Mouse (Mus musculus): Measurements from ENCODE around the gene Ctnnal1. TPM values are rescaled to one million over a fixed set of nuclear protein-coding genes. Genes with fewer than 3 reads are reported as not detected.
A peak's percentile ranks its signal among the peaks of the same experiment; 100 is the strongest.

Ctnnal1 gene
- total and polyA plus RNA-seq, 3 experiments, result 6.5 to 31.9 (median 30.8) TPM

DNA sequence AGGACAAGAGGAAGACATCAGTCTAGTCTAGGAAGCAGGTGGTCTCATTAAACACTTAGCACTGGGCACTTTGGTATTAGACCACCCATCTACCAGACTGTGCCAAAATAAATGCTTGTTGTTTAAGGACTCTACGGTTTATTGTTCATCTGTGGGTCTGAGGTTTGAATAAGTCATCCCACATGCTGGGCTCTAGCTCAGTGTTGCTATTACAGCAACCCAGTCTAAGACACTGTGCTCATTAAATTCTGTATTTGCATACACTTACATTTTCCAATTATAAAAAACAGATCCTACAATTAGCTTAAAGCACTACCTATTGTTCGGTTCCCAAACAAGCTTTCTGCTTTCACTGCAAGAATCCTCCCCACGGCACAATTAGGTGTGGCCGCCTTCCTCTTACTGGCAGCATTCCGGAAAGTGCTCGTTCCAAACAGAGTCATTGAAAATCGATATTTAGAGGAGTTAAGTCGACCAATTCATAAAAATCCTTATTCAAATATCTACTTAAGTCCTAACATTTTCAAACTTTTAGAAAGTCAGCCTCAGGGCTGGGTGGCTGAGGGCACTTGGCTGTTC is 8.5 kb downstream of the Ctnnal1 start:
- Histone ChIP-seq H3K27ac (no peak overlapping the region), H3K4me1 (ENCODE audit: control insufficient read depth, insufficient read depth, low read length) (no peaks in the 10 kb centered on the region), H3K27me3 (ENCODE audit: control insufficient read depth, insufficient read depth, low read length) (no peaks in the 10 kb centered on the region), H3K9ac (ENCODE audit: low read depth, low read length) (no peak overlapping the region), H3K4me3 (no peak overlapping the region), H3K36me3 (ENCODE audit: control insufficient read depth, insufficient read depth, low read length) (no peaks in the 10 kb centered on the region), H3K79me2 (replicated peaks; ENCODE audit: control insufficient read depth, insufficient read depth, low read length) (no peaks in the 10 kb centered on the region)
- TF ChIP-seq CTCF (IDR thresholded peaks at IDR 0.05) (no peak), POLR2A (IDR thresholded peaks at IDR 0.05; ENCODE audit: insufficient read depth, low read depth, low read length) (no peak), EP300 (IDR thresholded peaks at IDR 0.05; ENCODE audit: insufficient read depth, low read depth, low read length) (no peak)
- WGBS, result 63% methylated on average over 8 of the region's 8 CpGs
- intact Hi-C loops (cut with DNase I), result no loop called here
- no peak for DNase-seq

DNA sequence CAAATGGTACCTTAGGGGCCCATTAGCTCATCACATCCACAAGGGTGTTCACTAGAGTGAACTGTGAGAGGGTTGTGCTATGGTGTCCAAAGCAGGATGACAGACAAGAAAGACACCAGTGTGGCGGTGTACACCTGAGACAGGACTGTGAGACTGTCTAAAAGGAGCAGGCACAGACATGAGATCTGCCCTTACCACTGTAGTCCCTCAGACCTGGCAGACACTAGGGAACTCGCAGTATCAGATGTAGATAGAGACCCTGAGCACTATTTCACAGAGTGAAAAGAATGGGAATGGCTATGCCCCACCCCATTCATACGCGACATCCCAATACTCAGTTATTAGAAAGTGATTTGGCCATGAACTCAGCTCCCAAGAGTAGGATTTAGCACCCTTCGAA is 9.1 kb downstream of the Ctnnal1 start:
- 93% methylated on average over 5 of the region's 5 CpGs for WGBS
- Histone ChIP-seq H3K27me3 (ENCODE audit: control insufficient read depth, insufficient read depth, low read length) (no peaks in the 10 kb centered on the region), H3K36me3 (ENCODE audit: control insufficient read depth, insufficient read depth, low read length) (no peaks in the 10 kb centered on the region), H3K4me3 (no peak overlapping the region), H3K4me1 (ENCODE audit: control insufficient read depth, insufficient read depth, low read length) (no peaks in the 10 kb centered on the region), H3K9ac (ENCODE audit: low read depth, low read length) (no peak overlapping the region), H3K27ac (no peak overlapping the region), H3K79me2 (replicated peaks; ENCODE audit: control insufficient read depth, insufficient read depth, low read length) (no peaks in the 10 kb centered on the region)
- intact Hi-C loops (cut with DNase I), result no loop called here
- TF ChIP-seq POLR2A (IDR thresholded peaks at IDR 0.05; ENCODE audit: insufficient read depth, low read depth, low read length), result no peak
- no peak for TF ChIP-seq CTCF (IDR thresholded peaks at IDR 0.05)
- no peak for TF ChIP-seq EP300 (IDR thresholded peaks at IDR 0.05; ENCODE audit: insufficient read depth, low read depth, low read length)
- DNase-seq, result no peak

DNA sequence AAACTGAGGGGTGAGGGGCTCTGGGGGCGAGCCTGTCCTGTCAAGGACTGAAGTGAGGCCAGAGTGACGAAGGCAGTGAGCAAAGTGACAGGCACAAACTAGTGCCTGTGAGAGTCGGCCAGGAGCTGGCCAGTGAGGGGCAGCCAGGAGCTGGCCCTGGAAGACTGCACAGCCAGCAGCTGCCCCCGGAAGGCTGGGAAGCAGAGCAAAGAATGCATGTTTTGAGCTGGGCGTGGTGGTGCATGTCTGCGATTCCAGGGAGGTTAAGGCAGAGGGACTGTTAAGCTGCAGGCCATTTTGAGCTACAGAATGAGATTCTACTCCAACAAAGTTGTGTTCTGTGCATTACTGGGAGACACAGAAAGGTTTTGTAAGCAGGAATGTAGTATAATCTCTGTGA is 14.3 kb downstream of the Ctnnal1 start:
- Histone ChIP-seq H3K9ac (ENCODE audit: low read depth, low read length) (no peak overlapping the region), H3K79me2 (replicated peaks; ENCODE audit: control insufficient read depth, insufficient read depth, low read length) (no peaks in the 10 kb centered on the region), H3K27ac (no peak overlapping the region), H3K36me3 (ENCODE audit: control insufficient read depth, insufficient read depth, low read length) (no peaks in the 10 kb centered on the region), H3K4me1 (ENCODE audit: control insufficient read depth, insufficient read depth, low read length) (peaks cover 1% of the 10 kb centered on the region), H3K4me3 (no peak overlapping the region), H3K27me3 (ENCODE audit: control insufficient read depth, insufficient read depth, low read length) (no peaks in the 10 kb centered on the region)
- TF ChIP-seq POLR2A (IDR thresholded peaks at IDR 0.05; ENCODE audit: insufficient read depth, low read depth, low read length) (no peak), EP300 (IDR thresholded peaks at IDR 0.05; ENCODE audit: insufficient read depth, low read depth, low read length) (no peak), CTCF (IDR thresholded peaks at IDR 0.05) (peak; percentile 56)
- peak; percentile 26 to 30 for DNase-seq
- WGBS, result 19% methylated on average over 6 of the region's 6 CpGs
- intact Hi-C loops (cut with DNase I), result no loop called here

DNA sequence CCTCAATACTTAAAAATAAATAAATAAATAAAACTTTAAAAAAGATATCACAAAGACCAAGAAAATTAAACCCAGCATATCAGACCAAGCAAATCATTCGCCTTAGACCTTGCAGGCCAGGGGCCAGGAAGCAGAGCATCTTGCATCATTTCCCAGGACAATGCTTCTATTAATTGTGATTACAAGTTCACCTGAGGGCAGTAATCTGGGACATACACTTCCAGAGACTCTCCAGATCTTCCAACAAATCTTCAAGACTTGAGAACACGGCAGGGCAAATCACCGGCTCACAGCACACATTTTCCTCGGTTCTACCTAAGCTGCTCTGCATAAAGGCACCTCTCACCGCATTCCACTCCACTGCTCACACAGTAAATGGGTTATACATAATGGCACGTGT is 16.9 kb downstream of the Ctnnal1 start:
- intact Hi-C loops (cut with DNase I), result no loop called here
- Histone ChIP-seq H3K27me3 (ENCODE audit: control insufficient read depth, insufficient read depth, low read length) (no peaks in the 10 kb centered on the region), H3K27ac (no peak overlapping the region), H3K79me2 (replicated peaks; ENCODE audit: control insufficient read depth, insufficient read depth, low read length) (no peaks in the 10 kb centered on the region), H3K4me3 (no peak overlapping the region), H3K4me1 (ENCODE audit: control insufficient read depth, insufficient read depth, low read length) (peaks cover 1% of the 10 kb centered on the region), H3K9ac (ENCODE audit: low read depth, low read length) (no peak overlapping the region), H3K36me3 (ENCODE audit: control insufficient read depth, insufficient read depth, low read length) (no peaks in the 10 kb centered on the region)
- no peak for DNase-seq
- WGBS, result 74% methylated on average over 6 of the region's 6 CpGs
- TF ChIP-seq EP300 (IDR thresholded peaks at IDR 0.05; ENCODE audit: insufficient read depth, low read depth, low read length), result no peak
- no peak for TF ChIP-seq CTCF (IDR thresholded peaks at IDR 0.05)

DNA sequence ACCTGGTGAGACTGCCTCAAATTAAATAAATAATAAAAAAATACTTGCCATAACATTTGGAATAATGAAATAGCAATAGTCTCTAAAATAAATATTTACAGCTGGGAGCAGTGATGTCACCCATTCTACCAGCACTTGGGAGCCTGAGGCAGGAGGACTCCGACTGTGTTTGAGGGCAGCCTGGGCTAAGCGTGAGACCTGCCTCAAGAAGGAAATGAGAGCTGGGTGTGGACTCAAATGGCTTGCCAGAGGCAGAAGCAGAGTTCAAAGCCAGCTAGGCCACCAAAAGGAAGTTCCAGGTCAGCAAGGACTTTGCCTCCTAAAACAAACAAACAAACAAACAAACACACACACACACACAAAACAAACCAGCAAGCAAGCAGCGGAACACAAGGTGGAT is 17.6 kb downstream of the Ctnnal1 start:
- 85% methylated on average over 3 of the region's 3 CpGs for WGBS

DNA sequence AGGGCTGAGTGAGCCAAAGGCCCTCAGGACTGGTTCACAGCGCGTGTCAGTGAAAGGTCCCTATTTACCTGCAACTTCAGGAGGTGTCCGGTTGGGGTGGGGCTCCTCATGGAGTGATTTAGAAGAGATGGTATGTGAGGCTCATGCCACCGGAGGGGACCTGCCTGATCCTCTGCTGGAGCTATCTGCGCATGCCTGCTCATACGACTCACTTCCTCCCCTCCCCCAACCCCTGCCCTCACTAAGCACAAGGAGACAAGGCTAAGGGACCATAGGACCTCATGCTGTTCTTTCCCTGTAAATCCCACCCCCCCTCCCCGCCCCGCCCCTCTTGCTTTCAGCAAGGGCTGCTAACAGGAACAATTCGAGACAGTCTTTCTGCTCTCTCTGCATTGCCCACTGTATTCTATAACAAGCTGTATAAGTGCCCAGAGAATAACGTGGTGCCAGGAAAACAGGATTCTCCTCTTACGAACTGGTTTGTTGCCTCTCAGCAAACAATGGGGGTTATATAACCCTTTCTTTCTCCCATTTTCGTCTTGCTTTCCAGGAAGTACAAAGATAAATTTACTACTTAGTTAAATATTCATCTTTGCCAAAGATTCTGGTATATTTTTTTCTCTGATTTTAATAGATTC is 19.0 kb downstream of the Ctnnal1 start:
- H3K27me3 ChIP-seq (ENCODE audit: control insufficient read depth, insufficient read depth, low read length), result no peaks in the 10 kb centered on the region
- no peaks in the 10 kb centered on the region; the same call in 1 of the 2 replicates for H3K36me3 ChIP-seq (ENCODE audit: control insufficient read depth, insufficient read depth, low read length)
- H3K79me2 ChIP-seq (replicated peaks; ENCODE audit: control insufficient read depth, insufficient read depth, low read length), result no peaks in the 10 kb centered on the region
- no peak overlapping the region for H3K9ac ChIP-seq (ENCODE audit: low read depth, low read length)
- no peak overlapping the region for H3K27ac ChIP-seq
- H3K4me3 ChIP-seq, result no peak overlapping the region
- peaks cover 1% of the 10 kb centered on the region for H3K4me1 ChIP-seq (ENCODE audit: control insufficient read depth, insufficient read depth, low read length)
- TF ChIP-seq POLR2A (IDR thresholded peaks at IDR 0.05; ENCODE audit: insufficient read depth, low read depth, low read length) (no peak), CTCF (IDR thresholded peaks at IDR 0.05) (no peak), EP300 (IDR thresholded peaks at IDR 0.05; ENCODE audit: insufficient read depth, low read depth, low read length) (no peak)
- 66% methylated on average over 12 of the region's 12 CpGs for WGBS
- intact Hi-C loops (cut with DNase I), result no loop called here
- DNase-seq, result no peak

More for the DNA sequence above, 17.6 kb downstream of the Ctnnal1 start:
- H3K27me3 ChIP-seq (ENCODE audit: control insufficient read depth, insufficient read depth, low read length), result no peaks in the 10 kb centered on the region
- H3K4me3 ChIP-seq, result no peak overlapping the region
- no peaks in the 10 kb centered on the region for H3K79me2 ChIP-seq (replicated peaks; ENCODE audit: control insufficient read depth, insufficient read depth, low read length)
- H3K9ac ChIP-seq (ENCODE audit: low read depth, low read length), result no peak overlapping the region
- intact Hi-C loops (cut with DNase I), result no loop called here
- TF ChIP-seq EP300 (IDR thresholded peaks at IDR 0.05; ENCODE audit: insufficient read depth, low read depth, low read length) (no peak), POLR2A (IDR thresholded peaks at IDR 0.05; ENCODE audit: insufficient read depth, low read depth, low read length) (no peak), CTCF (IDR thresholded peaks at IDR 0.05) (no peak)
- no peaks in the 10 kb centered on the region for H3K36me3 ChIP-seq (ENCODE audit: control insufficient read depth, insufficient read depth, low read length)
- DNase-seq, result no peak
- H3K4me1 ChIP-seq (ENCODE audit: control insufficient read depth, insufficient read depth, low read length), result peaks cover 1% of the 10 kb centered on the region
- no peak overlapping the region for H3K27ac ChIP-seq
